Mouse (Mus musculus): Measurements from ENCODE around the gene Smoc1.

DNA sequence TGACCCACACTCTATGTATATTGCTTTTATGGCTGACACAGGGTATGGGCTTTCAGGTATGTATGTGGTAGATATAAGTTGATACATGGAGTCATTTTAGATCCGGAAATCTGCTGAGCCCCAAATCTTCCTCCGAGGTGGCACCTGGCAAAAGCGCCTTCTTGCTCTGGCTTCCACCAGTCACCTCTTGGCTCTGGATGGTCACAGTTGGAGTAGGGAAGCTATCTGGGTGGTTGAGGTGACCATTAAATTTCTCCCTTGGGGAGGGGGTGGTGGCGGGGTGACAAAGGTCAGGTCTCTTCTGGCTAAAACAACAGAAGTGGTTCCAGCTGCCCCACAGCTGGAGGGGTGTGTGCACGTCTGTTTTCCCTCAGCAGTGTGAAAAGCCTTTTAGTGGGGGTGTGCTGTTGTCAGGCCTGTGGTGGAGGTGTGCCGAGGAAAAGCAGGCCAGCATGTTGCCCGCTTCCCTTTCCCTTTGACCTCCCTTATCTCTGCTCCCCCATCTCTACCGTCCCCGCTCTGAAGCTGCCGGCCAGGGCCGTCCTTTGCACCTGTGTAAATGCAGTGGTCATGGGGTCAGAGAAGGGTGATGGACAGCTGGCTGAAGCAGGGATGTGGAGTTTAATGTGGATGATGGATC, 68.3 kb downstream of the Smoc1 start:
- TF ChIP-seq NANOG (IDR thresholded peaks at IDR 0.05; ENCODE audit: borderline replicate concordance, low read length) (no peak), CTCF (conservative IDR thresholded peaks at IDR 0.05; ENCODE audit: low read length) (no peak)

Measured in E14TG2a.4 (cell line).